In genomic region chr10:7748752-7749151, GRCm38 (mm10) we compare ENCODE assay signal across 27 mouse cellular contexts.
"Had no signal": no experiment of that assay in that cellular context is flagged by ENCODE, and none has a peak within 500 bp of the region (broad histone marks: within the 10 kb centered on the region; RNA-seq: fewer than 3 reads in every experiment).

No protein-coding gene starts in this region.

- H3K9me3 ChIP-seq: embryonic facial prominence, embryonic 10.5 days; embryonic facial prominence, embryonic 12.5 days; embryonic facial prominence, embryonic 13.5 days; embryonic facial prominence, embryonic 15.5 days; forebrain, embryonic 10.5 days; forebrain, embryonic 12.5 days; forebrain, embryonic 13.5 days had no signal

- DNase-seq: cerebellum, adult 8-10 months; cerebellum, adult 9-10 months; cerebellum, adult 9-11 months; cerebellum, postnatal 10 days; cerebellum, postnatal 14 days; cerebellum, postnatal 25 days; cerebellum, postnatal 36 days; embryo, embryonic 11 days; forebrain, postnatal 0 days; gastrocnemius, adult 2 months; gastrocnemius, postnatal 10 days; gastrocnemius, postnatal 14 days; gastrocnemius, postnatal 25 days; gastrocnemius, postnatal 36 days; heart, adult 11 months; heart, adult 18-20 months; heart, adult 2 months had no signal

- H3K27ac ChIP-seq: embryonic facial prominence, embryonic 10.5 days; embryonic facial prominence, embryonic 12.5 days; embryonic facial prominence, embryonic 13.5 days; embryonic facial prominence, embryonic 15.5 days; forebrain, embryonic 10.5 days; forebrain, embryonic 12.5 days; forebrain, embryonic 13.5 days; gastrocnemius, adult 2 months; heart, adult 2 months had no signal

- H3K4me1 ChIP-seq: embryonic facial prominence, embryonic 10.5 days; embryonic facial prominence, embryonic 12.5 days; embryonic facial prominence, embryonic 13.5 days; embryonic facial prominence, embryonic 15.5 days; forebrain, embryonic 10.5 days; forebrain, embryonic 12.5 days; forebrain, embryonic 13.5 days had no signal

- H3K9ac ChIP-seq: embryonic facial prominence, embryonic 12.5 days; embryonic facial prominence, embryonic 13.5 days; embryonic facial prominence, embryonic 15.5 days; forebrain, embryonic 12.5 days; forebrain, embryonic 13.5 days; forebrain, postnatal 0 days had no signal

- ATAC-seq: forebrain, embryonic 13.5 days; forebrain, embryonic 14.5 days; forebrain, embryonic 16.5 days; forebrain, postnatal 0 days had no signal

- H3K4me2 ChIP-seq: embryonic facial prominence, embryonic 12.5 days; embryonic facial prominence, embryonic 13.5 days; embryonic facial prominence, embryonic 15.5 days; forebrain, embryonic 12.5 days; forebrain, embryonic 13.5 days had no signal

- H3K27me3 ChIP-seq: embryonic facial prominence, embryonic 12.5 days; embryonic facial prominence, embryonic 13.5 days; embryonic facial prominence, embryonic 15.5 days; forebrain, embryonic 12.5 days; forebrain, embryonic 13.5 days had no signal

- H3K4me3 ChIP-seq: embryonic facial prominence, embryonic 10.5 days; embryonic facial prominence, embryonic 12.5 days; embryonic facial prominence, embryonic 13.5 days; embryonic facial prominence, embryonic 15.5 days; erythroblast, embryonic 14.5 days; forebrain, embryonic 10.5 days; forebrain, embryonic 12.5 days; forebrain, embryonic 13.5 days; gastrocnemius, adult 2 months; heart, adult 2 months had no signal
